Mouse (Mus musculus) right cerebral cortex, postnatal 14 days (tissue): ENCODE measurements around the gene Frmd4b.

Source experiments
- DNase-seq: peaks from one replicate; pipeline ENCODE4 v3.0.0; 2022

The Frmd4b gene

GRCm38 (mm10) chr6:97308562-97308961 is 308.8 kb downstream of the Frmd4b start:
- DNase-seq: no peak

DNA sequence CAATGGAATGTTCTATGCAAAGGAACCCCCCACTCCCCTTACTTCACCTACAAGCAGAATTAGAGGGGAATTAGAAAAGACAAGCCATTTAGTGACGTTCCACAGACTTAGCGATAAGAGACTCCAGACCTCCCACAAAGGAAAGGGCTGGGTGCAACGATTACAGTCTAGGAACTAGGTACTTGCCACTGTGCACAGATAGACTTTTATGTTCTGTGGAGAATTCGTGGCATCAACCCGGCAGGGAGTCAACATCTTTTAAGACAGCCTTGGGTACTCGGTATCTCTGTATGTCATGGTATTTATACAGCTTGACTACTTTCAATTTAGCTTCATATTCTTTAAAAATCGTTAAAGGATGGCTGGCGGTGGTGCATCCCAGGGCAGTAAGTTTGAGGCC is 310.1 kb downstream of the Frmd4b start:
- no peak for DNase-seq

DNA sequence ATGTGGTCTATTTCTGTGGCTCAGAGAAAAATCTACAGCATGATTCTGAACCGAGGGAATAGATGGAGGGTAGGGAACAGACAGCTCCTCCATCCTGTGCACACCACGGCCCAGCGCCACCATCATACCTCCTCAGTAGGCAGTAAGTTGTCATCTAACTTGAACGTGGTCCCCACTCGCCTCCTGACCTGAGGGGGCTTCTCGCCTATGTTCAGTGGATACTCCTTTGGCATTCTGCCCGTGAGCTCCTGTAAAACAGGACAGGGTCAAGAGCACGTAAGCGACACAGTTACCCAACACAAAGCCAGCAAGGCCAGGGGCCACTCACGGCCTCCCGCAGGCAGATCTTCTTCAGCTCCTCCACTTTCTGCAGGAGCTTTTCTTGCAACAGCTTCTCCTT is 311.0 kb downstream of the Frmd4b start:
- DNase-seq: no peak

DNA sequence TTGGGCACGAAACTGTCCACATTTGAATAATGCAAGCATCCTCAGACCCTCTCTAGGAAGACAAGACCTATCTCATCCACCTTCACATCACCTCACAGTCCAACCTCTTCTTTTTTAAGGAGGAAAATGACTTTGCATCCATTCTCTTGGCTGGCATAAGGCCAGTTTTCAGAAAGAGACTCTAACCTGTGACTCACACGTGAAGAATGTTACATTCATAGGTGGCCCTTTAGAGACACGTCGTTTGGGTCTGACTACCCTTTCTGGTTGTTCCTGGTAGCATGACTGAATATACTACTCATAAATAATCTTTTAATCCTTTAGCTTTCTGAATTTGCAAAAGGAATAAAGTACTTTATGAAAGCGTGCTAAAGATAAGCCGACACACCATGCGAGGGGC is 311.9 kb downstream of the Frmd4b start:
- DNase-seq: no peak

DNA sequence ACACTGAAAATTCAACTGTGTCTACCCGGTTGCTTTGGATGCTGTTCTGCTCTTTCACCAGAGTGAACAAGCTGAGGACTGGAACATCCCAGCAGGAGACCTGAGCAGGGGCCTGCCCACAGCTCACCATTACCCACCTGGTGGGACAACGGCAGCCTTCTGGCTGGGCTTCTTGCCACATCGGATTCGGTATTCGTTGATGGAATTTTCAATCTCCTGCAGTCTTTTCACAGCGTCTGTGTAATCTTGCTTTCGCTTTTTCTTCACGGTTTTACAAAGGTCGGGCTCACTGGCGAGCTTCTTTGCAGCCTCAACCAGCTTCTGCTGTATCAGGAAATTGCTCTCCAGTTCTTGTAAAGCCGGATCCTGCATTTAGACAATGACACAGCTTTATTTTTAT is 312.3 kb downstream of the Frmd4b start:
- DNase-seq: no peak

DNA sequence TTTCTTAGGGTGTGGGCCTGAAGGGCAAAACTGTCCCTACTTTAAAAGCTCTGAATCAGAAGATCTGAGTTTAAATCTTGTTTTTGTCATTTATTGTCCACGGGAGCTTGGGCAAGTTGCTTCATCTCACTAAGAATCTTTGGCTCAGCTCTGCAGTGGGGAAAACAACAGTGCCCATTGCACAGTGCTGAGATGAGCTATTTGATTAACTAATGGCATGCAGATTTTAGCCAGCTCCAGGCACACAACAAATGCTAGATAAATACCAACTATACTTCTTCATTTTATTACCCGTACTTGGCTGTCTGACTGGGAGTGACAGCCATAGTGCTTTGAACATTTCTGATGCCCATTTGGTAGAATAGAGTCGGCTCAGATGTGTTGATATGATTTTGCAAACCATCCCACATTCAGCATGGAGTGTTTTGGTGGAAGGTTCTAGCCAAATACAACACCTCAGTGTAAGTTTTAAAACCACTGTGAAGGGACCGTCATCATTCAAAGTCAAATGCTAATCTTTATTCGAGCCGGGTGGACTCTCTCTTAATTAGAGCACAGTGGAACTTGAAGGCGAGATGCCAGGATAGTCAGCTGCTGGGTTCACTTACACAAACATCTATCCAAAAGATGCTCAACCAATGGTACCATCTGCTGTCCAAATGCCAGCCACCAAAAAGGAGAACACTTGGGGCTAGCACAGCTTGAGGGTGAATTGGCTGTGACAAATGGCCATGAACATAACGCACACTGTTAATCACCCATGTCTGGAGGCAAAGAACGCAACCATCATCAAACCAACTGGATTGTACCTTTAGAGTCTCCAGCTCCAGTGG is 313.8 kb downstream of the Frmd4b start:
- DNase-seq: no peak

DNA sequence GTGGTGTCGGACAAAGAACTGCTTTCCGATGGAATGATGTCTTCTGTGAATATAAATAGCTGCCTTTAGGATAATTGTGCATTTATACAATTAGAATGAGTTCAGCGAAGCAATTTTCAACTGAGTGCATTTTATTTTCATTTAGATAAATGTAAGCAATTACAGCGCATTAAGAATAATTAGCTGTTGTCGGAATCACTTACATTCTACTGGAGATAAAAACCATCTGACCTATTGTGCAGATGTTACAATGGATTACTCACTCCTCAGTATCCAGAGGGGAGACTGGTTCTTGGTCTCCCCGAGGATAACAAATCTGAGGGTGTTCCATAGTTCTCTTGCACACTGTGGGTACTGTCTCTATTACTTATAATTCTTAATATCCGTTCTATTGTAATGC is 315.0 kb downstream of the Frmd4b start:
- DNase-seq: no peak

GRCm38 (mm10) chr6:97300659-97301058 is 316.7 kb downstream of the Frmd4b start:
- DNase-seq: no peak

DNA sequence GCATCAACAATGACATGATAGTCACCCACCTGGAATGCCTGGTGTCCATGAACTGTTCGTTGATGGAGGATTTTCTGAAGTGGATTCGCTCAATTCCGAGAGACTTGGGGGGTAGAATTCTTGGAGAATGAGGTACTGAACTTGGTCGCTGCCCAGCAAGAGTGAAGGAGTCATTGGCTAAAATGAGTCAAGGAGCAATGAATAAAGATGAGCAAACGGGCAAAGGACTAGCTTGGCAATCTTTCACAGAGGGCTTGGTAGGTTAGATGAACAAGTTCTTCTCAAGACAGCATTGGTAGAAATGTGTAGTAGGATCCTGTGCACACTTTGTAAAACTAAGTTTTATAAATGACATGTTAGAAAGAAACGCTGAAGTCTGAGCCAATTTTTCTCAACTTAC is 317.2 kb downstream of the Frmd4b start:
- no peak for DNase-seq

- DNase-seq: no peak
These were observed 320.2 kb downstream of the Frmd4b start for GRCm38 (mm10) chr6:97297151-97297550.

DNA sequence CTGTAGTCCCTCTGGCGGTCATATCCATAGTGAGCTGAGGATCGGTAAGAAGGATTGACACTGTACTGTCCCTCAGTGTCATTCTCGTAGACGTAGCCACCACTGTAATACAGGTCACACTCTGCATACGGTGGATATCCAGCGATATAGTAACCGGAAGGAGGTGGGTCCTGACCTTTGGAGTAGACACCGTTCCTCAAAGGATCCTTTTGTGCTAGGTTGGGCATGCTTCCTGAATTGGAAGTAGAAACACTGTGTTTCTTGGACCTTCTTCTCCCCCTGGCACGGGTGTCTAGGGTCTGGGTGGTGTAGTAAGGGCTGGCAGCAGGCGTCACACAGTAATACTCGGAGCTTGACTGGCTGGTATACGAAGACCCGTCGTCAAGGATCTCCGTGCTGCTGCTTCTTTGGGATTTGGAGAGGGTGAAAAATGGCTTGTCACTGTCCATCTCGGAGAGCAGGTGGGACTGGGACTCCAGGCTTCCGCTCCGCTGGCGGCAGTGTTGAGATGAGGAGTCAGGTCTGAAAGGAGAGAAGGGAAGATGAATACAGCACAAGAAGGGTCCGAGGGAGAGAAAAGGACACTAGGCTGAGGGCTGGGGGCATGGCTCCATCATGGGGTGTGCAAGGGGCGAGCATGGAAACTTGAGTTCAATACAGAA is 321.3 kb downstream of the Frmd4b start:
- DNase-seq: no peak

DNA sequence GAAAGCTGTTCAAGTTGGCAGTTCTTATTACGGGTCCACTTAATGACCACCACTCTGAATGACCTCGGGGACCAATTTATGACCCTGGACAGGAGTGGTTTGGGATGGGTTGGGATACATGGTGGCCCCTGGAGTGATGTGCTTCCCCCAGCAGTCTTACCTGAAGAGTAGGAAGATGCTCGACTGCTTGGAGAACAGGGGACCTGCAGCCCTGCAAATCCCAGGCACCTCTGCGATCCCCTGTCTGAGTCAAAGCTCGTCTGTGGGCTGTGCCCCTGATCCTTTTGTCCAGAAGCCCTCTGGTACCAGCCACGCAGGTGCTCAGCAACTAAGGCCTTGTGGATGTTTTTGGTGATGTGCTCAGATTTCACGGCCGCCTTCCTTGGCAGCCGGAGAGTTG is 321.9 kb downstream of the Frmd4b start:
- no peak for DNase-seq

GRCm38 (mm10) chr6:97293667-97294569 is 323.4 kb downstream of the Frmd4b start:
- no peak for DNase-seq

DNA sequence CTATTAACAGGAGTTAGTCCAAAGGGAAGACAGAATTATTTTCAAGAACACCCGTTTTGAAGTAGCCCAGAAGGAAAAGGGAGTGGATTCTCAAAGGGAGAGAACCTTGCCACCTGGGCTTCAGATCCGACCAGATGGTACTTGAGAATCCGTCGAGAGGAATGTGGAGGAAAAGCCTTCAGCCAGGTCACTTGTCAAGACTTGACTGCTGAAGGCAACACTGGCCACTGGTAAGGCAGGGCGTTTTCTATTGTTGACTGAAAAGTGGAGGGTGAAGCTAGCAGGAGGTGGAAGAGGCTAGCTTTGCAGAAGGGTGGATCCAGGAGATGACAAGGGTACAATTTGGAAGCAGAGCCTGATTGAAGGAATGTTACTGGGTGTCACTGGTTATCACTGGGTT is 324.4 kb downstream of the Frmd4b start:
- no peak for DNase-seq

- DNase-seq: no peak
These were observed 325.2 kb downstream of the Frmd4b start for GRCm38 (mm10) chr6:97292096-97292495.

GRCm38 (mm10) chr6:97291159-97291908 is 326.0 kb downstream of the Frmd4b start:
- no peak for DNase-seq

GRCm38 (mm10) chr6:97290687-97291086 is 326.7 kb downstream of the Frmd4b start:
- DNase-seq: no peak

GRCm38 (mm10) chr6:97289838-97290237 is 327.5 kb downstream of the Frmd4b start:
- no peak for DNase-seq

GRCm38 (mm10) chr6:97289316-97289820 is 328.0 kb downstream of the Frmd4b start:
- no peak for DNase-seq

- no peak for DNase-seq
These were observed 329.1 kb downstream of the Frmd4b start for GRCm38 (mm10) chr6:97288047-97288855.

GRCm38 (mm10) chr6:97286332-97286731 is 331.0 kb downstream of the Frmd4b start:
- DNase-seq: no peak

DNA sequence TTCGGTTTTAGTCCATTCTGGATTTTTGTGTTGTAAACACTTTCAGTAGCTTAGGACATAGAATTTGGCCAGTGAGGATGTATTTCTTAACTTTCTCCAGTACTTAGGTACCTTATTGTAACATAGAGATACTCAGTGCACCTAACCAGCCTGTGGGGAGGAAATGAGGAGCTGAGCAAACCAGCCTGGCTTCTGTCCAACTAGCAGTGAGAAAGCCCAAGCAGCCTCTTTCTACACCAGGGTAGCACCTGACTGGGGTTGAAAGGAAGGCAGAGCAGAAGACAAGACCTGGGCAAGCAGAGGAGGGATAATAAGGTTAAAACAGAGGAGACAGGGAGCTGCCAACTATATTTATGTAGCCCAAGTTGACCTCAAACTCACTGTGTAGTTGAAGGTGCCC is 333.7 kb downstream of the Frmd4b start:
- no peak for DNase-seq
